Mouse (Mus musculus): Measurements from ENCODE around the gene Tm7sf3. TPM values are rescaled to one million over a fixed set of nuclear protein-coding genes. Genes with fewer than 3 reads are reported as not detected.
A peak's percentile ranks its signal among the peaks of the same experiment; 100 is the strongest.

Gene Tm7sf3
- total RNA-seq, 1 experiment from 2014 or later = 40.4 TPM

GRCm38 (mm10) chr6:146661655-146662054 lies 19.0 kb upstream of the Tm7sf3 start:
- DNase-seq = no peak

- no peak for DNase-seq
Observed at GRCm38 (mm10) chr6:146660591-146660990, 18.0 kb upstream of the Tm7sf3 start.

- no peak for DNase-seq
Observed at GRCm38 (mm10) chr6:146653197-146653596, 10.6 kb upstream of the Tm7sf3 start.

GRCm38 (mm10) chr6:146651431-146651830 lies 8.8 kb upstream of the Tm7sf3 start:
- DNase-seq = no peak

GRCm38 (mm10) chr6:146650013-146650412 lies 7.4 kb upstream of the Tm7sf3 start:
- DNase-seq = no peak

- DNase-seq = peak; percentile 39
Observed at GRCm38 (mm10) chr6:146643184-146643570, 553 bp upstream of the Tm7sf3 start.

GRCm38 (mm10) chr6:146641621-146642210 lies 908 bp downstream of the Tm7sf3 start:
- no peak for DNase-seq

GRCm38 (mm10) chr6:146640991-146641390 lies 1.6 kb downstream of the Tm7sf3 start:
- DNase-seq = no peak

- DNase-seq = no peak
Observed at GRCm38 (mm10) chr6:146640068-146640965, 2.3 kb downstream of the Tm7sf3 start.

- no peak for DNase-seq
Observed at GRCm38 (mm10) chr6:146636482-146636881, 6.1 kb downstream of the Tm7sf3 start.

- no peak for DNase-seq
Observed at GRCm38 (mm10) chr6:146634759-146635606, 7.6 kb downstream of the Tm7sf3 start.

- peak; percentile 91 for DNase-seq
Observed at GRCm38 (mm10) chr6:146634015-146634722, 8.5 kb downstream of the Tm7sf3 start.

- peak; percentile 41 for DNase-seq
Observed at GRCm38 (mm10) chr6:146633629-146634014, 9.0 kb downstream of the Tm7sf3 start.

GRCm38 (mm10) chr6:146633097-146633496 lies 9.5 kb downstream of the Tm7sf3 start:
- no peak for DNase-seq

GRCm38 (mm10) chr6:146632403-146632802 lies 10.2 kb downstream of the Tm7sf3 start:
- DNase-seq = no peak

- no peak for DNase-seq
Observed at GRCm38 (mm10) chr6:146631847-146632246, 10.8 kb downstream of the Tm7sf3 start.

- DNase-seq = peak; percentile 77
Observed at GRCm38 (mm10) chr6:146630961-146631360, 11.7 kb downstream of the Tm7sf3 start.

GRCm38 (mm10) chr6:146629781-146630756 lies 12.6 kb downstream of the Tm7sf3 start:
- DNase-seq = no peak

GRCm38 (mm10) chr6:146628123-146628522 lies 14.5 kb downstream of the Tm7sf3 start:
- DNase-seq = no peak

- DNase-seq = no peak
Observed at GRCm38 (mm10) chr6:146616670-146617069, 26.0 kb downstream of the Tm7sf3 start.

GRCm38 (mm10) chr6:146615891-146616290 lies 26.7 kb downstream of the Tm7sf3 start:
- no peak for DNase-seq

Data from adrenal gland, postnatal 14 days (tissue).